Mouse (Mus musculus) brain, embryonic 14.5 days (tissue): ENCODE data around the gene Pdcd10.

ENCODE experiments used
- CTCF ChIP-seq: fragments of 200-500 bp; IDR thresholded peaks from 2 replicates; pipeline ENCODE4 v1.5.1; 2012; ENCODE audit warnings: inconsistent platforms, mild to moderate bottlenecking, moderate library complexity, borderline replicate concordance; ENCODE audit not compliant: insufficient read depth, insufficient read length; ENCODE audit errors: extremely low read depth
- POLR2A ChIP-seq: fragments of 200-500 bp; IDR thresholded peaks from 2 replicates; pipeline ENCODE4 v1.6.1; 2012; ENCODE audit warnings: mild to moderate bottlenecking, inconsistent platforms, borderline replicate concordance; ENCODE audit not compliant: poor library complexity, insufficient read depth, insufficient read length, severe bottlenecking; ENCODE audit errors: extremely low read depth

DNA sequence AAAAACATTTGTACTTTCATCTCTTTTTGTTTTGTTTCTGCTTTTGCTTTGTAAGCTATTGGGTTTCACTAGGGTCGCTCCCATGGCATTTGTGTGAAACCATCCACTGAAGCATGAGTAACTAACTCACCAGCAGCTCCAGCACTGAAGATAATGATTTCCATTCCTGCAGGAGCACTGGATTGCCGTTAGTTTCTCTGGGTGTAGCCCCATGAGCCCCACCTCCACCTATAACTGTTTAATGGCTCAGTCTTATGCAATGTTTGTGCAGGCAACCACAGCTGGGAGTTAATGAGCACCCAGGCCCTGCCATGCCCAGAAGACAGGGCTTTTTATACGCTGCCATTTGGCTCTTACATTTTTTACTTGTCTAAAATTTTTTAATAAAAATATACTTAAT is 63.7 kb downstream of the Pdcd10 start:
- no peak for TF ChIP-seq CTCF
- no peak for TF ChIP-seq POLR2A
